Mouse (Mus musculus): ENCODE data around the gene Hspb6. TPM values are rescaled to one million over a fixed set of nuclear protein-coding genes. Genes with fewer than 3 reads are reported as not detected.

The Hspb6 gene
- total RNA-seq, 2 experiments from 2014 or later: 6.2 to 6.6 TPM

- DNase-seq (ENCODE audit: low spot score in 2 of 2): no peak
Observed at GRCm38 (mm10) chr7:30551445-30552101, 405 bp upstream of the Hspb6 start.

GRCm38 (mm10) chr7:30553021-30553589, 1.1 kb downstream of the Hspb6 start:
- no peak for DNase-seq (ENCODE audit: low spot score in 2 of 2)

- no peak for DNase-seq (ENCODE audit: low spot score in 2 of 2)
Observed at GRCm38 (mm10) chr7:30553810-30554584, 2.0 kb downstream of the Hspb6 start.

- DNase-seq (ENCODE audit: low spot score in 2 of 2): no peak
Observed at GRCm38 (mm10) chr7:30556894-30557536, 5.0 kb downstream of the Hspb6 start.

- no peak for DNase-seq (ENCODE audit: low spot score in 2 of 2)
Observed at GRCm38 (mm10) chr7:30557901-30558514, 6.0 kb downstream of the Hspb6 start.

- DNase-seq (ENCODE audit: low spot score in 2 of 2): no peak
Observed at GRCm38 (mm10) chr7:30558656-30559442, 6.9 kb downstream of the Hspb6 start.

GRCm38 (mm10) chr7:30559443-30559954, 7.5 kb downstream of the Hspb6 start, which contains the start of gene Lin37:
Gene Lin37, minus strand, starts transcription at chr7:30559838.
- DNase-seq (ENCODE audit: low spot score in 2 of 2): peak; percentile 95 to 99

- no peak for DNase-seq (ENCODE audit: low spot score in 2 of 2)
Observed at GRCm38 (mm10) chr7:30560296-30560695, 8.3 kb downstream of the Hspb6 start.

- DNase-seq (ENCODE audit: low spot score in 2 of 2): no peak
Observed at GRCm38 (mm10) chr7:30562526-30563116, 10.6 kb downstream of the Hspb6 start.

GRCm38 (mm10) chr7:30563117-30563905, 11.3 kb downstream of the Hspb6 start, which contains the start of the genes U2af1l4, Gm49396 and Psenen:
Gene U2af1l4, plus strand, starts transcription at chr7:30563301.
Gene Gm49396, plus strand, starts transcription at chr7:30563344.
Gene Psenen, minus strand, starts transcription at chr7:30563627.
- peak; percentile 94 to 99 for DNase-seq (ENCODE audit: low spot score in 2 of 2)

GRCm38 (mm10) chr7:30563906-30564280, 11.9 kb downstream of the Hspb6 start:
- no peak for DNase-seq (ENCODE audit: low spot score in 2 of 2)

GRCm38 (mm10) chr7:30564970-30565571, 13.1 kb downstream of the Hspb6 start, which contains the start of gene Igflr1:
Gene Igflr1, plus strand, starts transcription at chr7:30565427.
- no peak for DNase-seq (ENCODE audit: low spot score in 2 of 2)

GRCm38 (mm10) chr7:30566033-30566432, 14.1 kb downstream of the Hspb6 start:
- no peak for DNase-seq (ENCODE audit: low spot score in 2 of 2)

GRCm38 (mm10) chr7:30567555-30567954, 15.6 kb downstream of the Hspb6 start:
- no peak for DNase-seq (ENCODE audit: low spot score in 2 of 2)

GRCm38 (mm10) chr7:30572389-30572788, 20.4 kb downstream of the Hspb6 start:
- no peak for DNase-seq (ENCODE audit: low spot score in 2 of 2)

- no peak for DNase-seq (ENCODE audit: low spot score in 2 of 2)
Observed at GRCm38 (mm10) chr7:30572969-30573368, 21.0 kb downstream of the Hspb6 start.

GRCm38 (mm10) chr7:30579950-30580349, 28.0 kb downstream of the Hspb6 start:
- no peak for DNase-seq (ENCODE audit: low spot score in 2 of 2)

- DNase-seq (ENCODE audit: low spot score in 2 of 2): no peak
Observed at GRCm38 (mm10) chr7:30581547-30581946, 29.6 kb downstream of the Hspb6 start.

Measured in layer of hippocampus, postnatal 14 days (tissue).